Mouse (Mus musculus) urinary bladder, postnatal 10 days (tissue): Measurements from ENCODE around the gene Prim2.

Experiments used
- DNase-seq: peaks from one replicate; pipeline ENCODE4 v3.0.0; 2022; ENCODE audit warnings: low spot score

Prim2 gene

DNA sequence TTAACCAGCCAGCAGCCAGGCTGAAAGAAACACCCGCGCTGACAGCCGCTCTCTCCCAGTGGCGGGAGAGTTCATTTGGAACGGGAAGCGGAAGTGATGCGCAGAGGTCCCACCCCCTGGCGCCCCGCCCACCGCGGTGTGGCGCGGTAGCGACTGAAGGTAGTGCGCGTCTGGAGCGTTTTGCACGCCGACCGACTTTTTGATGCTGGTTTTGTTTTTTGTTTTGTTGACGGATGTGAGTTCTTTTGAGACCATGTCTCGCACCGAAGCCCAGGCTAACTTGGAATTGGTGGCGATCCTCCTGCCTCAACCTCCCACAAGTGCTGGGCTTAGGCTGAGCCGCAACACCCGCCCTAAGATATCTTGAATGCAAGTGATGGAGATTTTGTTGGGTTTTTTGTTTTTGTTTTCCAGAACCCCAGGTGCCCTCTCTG is at the start of gene Prim2:
TSS of gene Prim2 (minus strand) at position 88 of the 434 bp plus-strand sequence.
- DNase-seq, result peak; percentile 52

DNA sequence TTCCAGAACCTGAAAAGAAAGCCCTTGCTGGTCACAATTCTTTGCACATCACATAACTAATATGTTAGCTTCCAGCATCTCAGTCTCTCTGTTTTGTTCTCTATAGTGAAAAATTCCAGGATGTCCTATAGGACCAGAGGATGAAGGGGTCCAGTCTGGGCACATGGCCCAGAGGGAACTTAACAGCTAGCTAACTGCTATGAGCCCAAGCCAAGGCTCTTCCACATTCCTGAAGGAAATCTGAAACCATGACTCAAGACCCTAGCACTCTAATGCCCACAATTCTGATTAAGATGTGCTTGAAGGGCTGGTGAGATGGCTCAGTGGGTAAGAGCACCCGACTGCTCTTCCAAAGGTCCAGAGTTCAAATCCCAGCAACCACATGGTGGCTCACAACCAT is 48.0 kb upstream of the Prim2 start:
- no peak for DNase-seq

DNA sequence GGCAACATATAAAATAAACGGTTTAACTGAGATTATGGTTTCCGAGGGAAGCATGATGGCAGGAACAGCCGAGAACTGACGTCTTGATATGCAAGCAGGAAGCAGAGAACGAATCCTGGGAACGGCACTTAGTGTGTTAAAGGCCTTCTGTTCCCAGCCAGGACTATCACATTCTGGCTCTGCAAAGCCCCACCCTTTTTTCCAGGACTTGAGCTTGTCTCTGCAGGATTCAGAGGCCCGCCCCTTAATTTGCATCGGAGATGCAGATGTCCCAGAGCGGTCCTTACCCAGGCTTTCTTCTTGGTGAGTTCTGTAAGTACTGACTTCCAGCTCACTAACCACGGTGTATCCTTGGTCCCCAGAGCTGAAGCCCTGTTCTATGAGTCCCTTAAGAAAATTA is 45.2 kb upstream of the Prim2 start:
- no peak for DNase-seq

DNA sequence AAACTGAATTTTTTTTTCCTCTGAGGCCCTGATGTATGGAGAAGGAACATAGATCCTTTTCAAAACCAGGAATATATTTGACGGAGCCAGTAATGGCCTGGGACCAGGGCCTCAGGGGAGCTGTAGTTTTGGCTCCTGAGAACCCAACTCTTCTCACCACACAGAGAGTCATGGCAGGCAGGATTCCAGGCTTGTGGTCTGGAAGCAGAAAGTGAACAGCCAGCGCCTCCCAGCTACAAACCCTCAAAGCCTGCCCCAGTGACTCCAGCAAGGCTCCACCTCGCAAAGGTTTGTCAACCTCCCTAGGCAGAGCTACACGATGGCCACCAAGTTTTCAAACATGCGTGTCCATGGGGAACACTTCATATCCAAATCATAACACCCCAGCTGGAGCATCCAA is 42.4 kb upstream of the Prim2 start:
- no peak for DNase-seq

DNA sequence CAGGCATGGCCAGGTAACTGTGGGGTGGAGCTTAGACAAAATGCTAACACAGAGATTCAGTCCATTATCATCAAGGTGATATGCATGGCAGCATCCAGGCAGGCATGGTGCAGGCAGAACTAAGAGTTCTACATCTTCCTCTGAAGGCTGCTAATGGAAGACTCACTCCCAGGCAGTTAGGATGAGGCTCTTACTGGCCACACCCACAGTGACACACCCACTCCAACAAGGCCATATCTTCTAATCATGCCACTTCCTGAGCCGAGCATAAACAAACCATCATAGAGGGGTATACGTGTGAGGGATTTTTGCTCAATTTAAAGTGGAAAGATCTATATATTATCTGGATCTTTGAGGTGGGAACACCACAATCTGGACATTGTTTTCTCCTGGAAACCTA is 40.0 kb upstream of the Prim2 start:
- DNase-seq, result no peak

DNA sequence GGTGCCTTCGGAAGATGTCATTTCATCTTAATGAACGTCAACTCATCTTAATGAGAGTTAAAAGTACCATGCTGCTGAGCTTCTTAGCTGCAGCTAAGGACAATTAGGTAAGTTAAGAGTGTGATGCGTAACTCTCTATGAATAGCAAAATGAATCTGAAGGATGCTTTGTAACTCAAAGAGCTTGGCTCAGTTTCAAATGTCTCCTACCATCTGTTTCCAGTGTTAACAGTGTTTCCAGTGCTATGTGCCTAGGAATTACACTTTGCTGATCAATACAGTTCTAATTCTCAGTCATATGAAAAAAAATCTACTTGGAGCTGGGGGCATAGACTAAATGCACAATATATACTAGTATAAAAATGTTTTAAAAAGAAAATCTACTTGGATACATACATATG is 31.6 kb upstream of the Prim2 start:
- DNase-seq, result no peak

DNA sequence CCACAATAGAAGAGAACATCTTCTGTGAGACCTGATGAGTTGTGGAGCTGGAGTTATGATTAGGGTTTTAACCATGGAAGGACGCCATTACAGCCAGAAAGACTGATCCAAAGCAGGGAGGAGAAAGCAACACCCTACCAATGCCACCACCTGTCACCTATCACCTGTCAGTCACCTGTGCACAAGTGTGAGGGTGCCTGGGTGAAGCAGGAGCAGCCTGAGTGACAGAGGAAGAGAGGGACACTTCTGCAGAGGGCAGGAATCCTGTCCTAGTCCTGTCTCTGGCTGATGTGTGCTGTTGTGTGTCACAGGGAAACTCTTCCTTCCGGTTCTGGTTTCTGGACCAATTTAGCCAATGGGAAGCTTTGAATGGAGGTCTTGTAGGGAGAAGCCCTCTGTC is 26.4 kb upstream of the Prim2 start:
- DNase-seq, result no peak

DNA sequence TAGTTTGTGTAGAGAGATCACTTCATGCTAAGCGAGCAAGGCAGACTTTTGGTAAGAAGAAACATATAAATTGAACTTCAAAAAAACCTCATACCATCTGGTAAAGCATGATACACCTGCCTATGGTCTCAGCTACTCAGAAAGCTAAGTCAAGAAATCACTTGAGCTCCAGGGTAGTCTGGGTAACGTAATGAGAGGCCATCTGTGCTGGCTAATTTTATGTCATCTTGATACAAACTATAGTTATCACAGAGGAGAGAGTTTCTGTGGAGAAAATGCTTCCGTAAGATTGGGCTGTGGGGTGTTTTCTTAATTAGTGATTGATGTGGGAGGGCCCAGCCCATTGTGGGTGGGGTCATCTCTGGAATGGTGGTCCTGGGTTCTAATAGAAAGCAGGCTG is 24.3 kb upstream of the Prim2 start:
- DNase-seq, result no peak

DNA sequence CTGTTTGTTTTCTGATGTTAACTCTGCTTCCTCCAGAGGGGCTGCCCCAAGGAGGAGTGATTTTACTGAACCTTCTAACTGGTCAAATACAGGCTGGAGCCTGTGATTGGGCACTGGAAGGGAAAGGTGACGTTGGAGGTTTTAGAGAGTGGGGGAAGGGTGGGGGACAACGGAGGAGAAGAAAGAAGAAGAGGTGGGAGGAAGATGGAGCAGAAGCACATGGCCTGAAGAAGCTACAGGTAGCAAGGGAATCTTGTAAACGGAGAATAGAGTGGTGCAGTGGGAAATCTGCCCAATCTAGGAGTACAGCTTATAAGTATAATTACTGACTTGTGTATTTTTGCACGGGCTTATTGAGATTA is 20.5 kb upstream of the Prim2 start:
- DNase-seq, result no peak

DNA sequence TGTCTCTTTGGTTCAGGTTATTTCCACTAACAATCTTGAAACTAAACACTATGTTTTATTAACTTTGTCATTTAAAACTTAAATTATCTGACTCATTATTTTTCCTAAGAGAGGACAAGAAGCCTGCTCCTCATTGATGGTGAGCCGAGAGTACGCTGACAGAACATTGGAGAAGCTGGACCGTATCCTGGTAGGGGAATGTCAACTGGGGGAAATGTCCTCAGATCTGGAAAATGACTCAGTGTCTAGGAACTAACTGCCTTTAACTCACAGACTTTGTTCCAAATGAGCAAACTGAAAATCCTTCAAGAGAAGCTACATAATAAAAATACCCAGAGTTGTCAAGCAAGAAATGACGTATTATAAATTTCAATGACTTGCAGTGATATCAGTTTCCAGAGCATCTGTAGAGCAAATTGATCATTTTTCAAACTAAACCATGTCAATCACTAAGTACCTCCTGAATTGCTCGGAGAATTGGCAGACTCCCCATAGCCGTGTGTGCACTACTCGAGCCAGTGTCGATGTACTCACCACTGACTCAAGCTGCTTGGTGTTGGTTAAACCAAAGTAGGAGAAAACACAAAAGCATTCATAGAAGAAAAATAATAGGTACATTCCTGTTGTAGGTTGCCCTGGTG is 20.0 kb upstream of the Prim2 start:
- DNase-seq, result no peak

DNA sequence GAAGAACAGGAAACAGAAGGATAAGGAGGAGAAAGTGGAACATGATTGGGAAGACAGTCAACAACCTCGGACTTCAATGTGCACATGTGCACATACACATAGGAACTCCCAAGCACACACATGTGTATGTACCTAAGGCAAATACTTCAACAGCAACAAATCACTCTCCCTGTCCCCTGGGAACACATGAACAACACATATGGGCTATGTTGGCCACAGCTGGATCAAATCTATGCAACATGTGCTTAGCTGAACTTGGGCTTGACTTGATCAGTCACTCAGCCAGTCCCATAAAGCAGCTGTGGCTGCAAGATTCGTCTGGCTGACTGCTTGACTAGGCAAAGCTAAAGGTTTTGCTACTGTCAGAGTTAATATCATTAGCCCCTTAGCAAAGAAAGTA is 19.2 kb upstream of the Prim2 start:
- no peak for DNase-seq

DNA sequence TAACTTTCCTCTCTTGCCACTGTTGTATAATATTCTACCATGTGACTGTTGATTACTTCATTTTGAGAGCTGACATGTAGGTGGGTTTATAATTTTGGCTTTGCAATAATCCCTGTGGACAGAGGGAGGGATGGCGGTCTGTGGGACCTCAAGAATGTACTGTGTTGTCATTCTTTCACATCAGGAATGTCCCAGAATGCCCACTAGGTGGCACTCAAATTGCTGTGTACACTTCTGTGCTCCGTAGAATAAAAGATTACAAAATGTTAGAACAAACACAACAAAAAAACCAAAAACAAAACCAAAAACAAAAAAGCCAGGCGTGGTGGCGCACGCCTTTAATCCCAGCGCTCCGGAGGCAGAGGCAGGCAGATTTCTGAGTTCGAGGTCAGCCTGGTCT is 14.9 kb upstream of the Prim2 start:
- no peak for DNase-seq

DNA sequence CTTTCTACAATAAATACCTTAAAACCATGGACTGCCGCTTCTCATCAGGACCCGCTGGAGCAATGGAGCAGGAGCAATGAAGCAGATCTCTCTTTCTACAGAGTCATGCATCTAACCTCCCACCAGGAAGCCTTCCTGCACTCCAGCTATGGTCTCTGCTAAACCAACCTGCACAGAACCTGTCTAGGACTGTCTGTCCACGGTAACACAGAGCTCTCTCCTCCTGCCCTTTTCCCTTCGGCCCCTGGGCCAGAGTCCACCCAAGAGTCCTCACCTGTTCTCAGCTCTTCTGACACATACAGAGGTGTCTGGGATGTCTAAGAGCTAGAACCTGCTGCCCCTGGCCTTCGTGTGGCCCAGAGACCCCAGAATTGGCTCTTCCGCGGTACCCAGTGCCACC is 11.3 kb upstream of the Prim2 start:
- no peak for DNase-seq

DNA sequence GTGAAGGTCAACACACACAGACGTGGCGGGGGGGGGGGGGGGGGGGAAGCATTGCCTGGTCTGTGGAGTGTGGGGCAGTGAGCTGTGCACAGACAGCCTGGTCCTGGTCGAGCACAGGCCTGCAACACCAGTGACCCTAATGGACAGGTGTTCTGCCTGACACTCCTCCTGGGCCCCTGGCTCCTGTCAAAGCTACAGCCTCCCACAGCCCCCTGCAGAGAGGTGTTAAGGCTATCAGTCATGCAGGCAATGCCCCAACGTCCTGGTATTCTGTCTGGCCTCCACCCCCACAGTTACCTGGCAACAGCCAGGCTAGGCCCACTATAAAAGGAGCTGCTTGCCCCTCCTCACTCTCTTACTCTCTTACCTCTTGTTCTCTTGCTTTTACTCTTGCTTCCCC is 10.8 kb upstream of the Prim2 start:
- DNase-seq, result no peak

DNA sequence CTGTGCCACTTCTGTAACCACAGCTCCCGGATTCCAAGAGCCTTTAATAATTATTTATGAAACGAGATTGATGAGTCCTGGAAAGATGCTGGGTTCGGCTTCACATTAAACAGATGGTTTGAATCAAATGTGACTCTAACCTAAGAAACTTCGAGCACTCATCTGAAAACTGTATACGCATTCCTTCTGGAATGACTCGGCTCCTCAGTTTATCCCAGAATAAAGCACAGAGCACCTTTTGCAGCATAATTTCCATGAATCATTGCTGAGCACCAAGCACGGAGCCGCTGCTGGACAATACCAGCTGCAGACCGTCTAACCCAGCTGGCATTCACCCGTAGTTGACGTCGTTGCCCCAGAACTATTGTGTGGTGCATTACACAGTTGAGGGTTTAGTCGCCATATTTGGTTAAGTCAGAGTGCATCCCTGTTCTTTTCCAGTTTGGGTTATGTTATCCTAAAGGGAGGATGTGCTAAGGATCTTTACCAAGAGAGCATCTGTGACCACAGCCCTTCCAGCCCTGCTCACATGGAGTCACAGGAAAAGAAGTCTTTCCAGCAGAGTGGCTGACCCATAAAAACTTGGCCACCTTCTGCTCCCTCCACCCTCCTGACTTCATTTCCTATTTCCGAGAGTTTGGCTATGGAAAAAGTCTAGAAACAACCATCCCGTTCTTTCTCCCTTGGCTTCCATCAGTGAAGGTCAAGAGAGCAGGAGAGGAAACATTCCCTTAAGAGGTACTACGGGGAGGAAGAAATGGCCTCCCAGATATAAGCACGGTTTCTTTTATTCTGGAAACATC is 3.8 kb upstream of the Prim2 start:
- DNase-seq, result no peak

DNA sequence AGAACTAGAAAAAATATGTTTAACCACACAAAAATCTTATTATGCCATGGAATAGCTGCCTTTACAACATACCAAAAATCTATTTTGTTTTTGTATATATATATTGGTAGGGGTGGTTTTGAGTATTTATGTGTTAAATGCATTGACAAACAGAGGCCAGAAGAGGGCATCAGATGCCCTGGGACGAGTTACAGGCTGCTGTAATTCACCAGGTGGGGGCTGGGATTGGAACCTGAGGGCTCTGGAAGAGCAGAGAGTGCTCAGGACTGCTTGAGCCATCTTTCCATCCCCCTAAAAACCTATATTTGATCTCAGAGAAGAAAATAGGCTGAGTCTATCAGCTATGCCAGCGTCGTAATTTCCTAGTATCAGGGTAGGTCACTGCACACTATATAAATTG is 2.9 kb upstream of the Prim2 start:
- no peak for DNase-seq

DNA sequence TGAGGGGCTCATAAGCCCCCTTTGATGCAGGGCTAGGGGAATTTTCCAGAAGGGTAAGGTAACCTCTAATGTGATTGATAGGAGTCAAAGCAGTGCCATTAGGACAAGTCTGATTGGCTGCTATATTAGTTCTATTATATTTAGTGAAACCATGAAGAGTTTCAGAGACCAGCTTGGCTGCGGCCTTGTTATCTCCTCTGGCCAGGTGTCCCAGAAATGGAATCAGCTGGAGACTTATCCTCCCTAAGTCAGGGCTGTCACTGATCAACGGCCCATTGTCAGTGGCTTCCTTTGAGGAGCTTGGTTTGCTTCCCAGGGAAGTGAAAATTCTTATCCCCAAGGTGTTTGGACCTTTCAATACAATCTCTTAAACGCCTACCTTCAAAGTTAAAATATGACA is 2.5 kb upstream of the Prim2 start:
- DNase-seq, result no peak

DNA sequence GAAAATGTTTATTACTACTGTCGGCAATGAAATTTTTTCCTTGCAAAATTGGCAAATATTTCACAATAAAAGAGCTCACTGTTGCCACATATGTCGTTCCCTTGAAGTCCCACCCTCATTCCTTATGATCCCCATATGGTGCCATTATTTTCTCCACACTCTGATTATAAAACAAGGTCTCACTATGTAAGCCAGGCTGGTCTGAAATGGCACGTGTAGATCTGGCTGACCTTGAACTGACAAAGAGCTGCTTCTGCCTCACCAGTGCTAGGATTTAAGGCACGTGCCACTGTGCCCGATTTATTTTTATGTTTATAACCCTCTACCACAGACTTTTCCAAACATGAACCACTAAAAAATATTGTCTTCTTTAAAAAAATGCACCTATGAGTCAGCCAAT is 1.8 kb upstream of the Prim2 start:
- DNase-seq, result no peak

DNA sequence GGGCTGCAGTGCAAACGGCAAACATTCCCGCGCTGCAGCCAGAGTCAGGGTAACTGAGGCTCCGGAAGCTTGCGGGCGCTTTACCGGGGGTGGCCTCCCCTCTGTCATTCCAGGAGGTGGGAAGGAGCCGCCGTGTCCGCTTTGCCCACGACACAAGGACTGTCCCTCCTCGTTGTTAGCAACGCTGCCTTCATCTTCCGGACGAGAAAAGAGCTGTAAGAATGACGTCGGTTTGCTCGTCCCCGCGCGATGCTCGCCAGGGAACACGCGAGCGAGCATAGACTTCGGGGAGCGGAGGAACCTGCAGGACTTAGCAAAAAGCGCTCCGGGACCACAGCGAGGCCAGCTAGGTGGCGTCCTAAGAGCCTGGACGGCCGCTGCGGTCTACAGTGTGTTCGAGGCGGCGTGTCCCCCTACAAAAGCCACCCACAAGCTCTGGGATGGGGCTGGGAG is 595 bp upstream of the Prim2 start:
- DNase-seq, result no peak

DNA sequence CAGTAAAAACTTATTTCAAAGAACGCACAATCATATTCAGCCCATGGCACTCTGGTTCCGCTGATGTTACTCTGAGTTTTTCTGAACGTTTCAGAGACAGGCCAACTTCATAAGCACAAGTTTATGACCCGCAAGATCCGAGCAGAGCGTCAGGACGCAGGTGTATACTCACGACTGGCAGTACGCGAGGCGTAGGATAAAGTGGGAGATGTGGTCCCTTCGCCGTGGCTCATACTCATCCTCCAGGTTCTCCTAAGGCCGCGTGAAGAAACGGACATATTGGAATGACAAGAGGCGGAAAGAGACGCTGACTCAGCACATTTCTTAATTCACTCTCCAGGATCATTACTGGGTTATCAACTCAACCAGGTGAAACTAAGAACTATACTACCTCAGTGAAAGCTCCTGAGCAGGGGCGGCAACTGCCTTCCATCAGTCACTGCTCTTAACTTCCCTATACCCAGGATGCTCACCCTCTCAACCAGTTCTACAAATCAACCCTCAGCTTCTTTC is 5.9 kb downstream of the Prim2 start:
- no peak for DNase-seq

DNA sequence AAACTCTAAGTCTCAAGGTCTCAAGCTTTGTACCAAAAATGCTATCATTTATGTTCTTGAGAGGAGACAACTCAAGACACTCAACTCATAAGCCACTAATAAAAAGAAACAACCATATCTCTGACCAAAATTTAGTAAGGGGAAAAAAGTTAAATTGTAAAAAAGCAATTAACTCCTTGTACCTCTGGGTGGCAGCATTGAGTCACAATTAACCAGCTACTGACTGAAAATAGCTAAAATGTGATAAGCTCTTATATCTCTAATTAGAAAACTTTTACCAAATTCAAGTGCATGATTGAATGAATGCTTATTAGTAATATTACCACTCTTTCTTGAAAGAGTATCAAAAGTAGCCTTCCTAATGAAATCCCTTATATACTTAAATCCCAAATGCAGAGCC is 6.4 kb downstream of the Prim2 start:
- no peak for DNase-seq

DNA sequence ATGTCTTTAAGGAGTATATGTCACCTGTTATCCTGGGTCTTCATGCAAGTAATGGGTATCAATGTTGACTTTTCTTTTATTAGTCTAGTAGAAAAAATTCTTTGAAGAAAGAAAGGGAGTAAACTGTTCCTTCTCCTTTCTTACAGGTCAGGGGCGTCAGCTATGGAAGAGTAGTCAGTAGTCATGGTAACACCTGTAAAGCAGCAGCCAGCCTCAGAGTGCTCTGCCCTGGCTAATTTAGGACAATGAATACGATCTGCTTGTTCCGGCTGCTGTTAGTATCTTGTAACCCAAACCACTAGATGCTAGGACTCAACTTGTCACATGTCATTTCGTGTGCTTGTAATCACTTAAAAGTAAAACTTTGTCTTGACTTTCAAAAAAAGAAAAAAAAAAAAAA is 11.3 kb downstream of the Prim2 start:
- DNase-seq, result no peak

DNA sequence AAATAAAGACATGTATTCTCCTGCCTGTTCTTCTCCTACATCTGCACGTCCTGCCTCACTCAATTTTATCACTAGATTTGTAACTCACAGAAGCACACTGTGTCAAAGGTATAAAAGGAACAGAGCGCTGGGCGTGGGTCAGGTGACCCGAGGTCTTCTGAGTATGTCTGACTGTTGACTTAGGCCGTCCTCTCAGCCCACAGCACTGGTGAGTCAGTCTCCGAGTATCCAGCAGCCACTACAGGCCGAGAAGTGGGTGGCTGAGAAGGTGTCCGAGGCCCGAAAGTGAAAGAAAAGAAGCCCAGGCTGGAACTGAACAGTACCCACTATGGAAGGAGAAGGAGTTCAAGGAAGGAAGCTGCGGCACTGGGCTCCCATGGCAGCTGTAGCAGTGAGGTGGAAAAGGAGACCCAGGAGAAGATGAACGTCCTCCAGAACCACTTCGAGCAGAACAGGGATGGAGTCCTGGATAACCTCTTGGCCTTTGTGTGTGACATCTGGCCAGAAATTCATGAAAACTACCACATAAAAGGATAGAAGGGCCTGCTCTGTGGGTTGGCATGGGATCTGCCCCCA is 11.9 kb downstream of the Prim2 start:
- no peak for DNase-seq
